ENCODE assay signal across 8 mouse cellular contexts in genomic region chr11:69045531-69046394, GRCm38 (mm10). TPM values are rescaled to one million over a fixed set of nuclear protein-coding genes. Genes with fewer than 3 reads are reported as not detected.
DNase-seq lines count a peak whose midpoint lies in the region; ATAC-seq and TF ChIP-seq lines count a peak whose summit lies in the region.

Gene Aurkb (plus strand): TSS chr11:69045647.

- peak; percentile 59 for ATAC-seq in intestine, embryonic 14.5 days (replicated peaks; ENCODE audit: low FRiP score, low TSS enrichment, low read depth)
- ATAC-seq in limb, embryonic 13.5 days (ENCODE audit: low FRiP score, low read depth): peak; percentile 78
- peak; percentile 75 for ATAC-seq in midbrain, embryonic 14.5 days (ENCODE audit: low FRiP score, low TSS enrichment)

- H3K9me3 ChIP-seq in intestine, embryonic 14.5 days (ENCODE audit: control insufficient read depth, low read length): no peaks in the 10 kb centered on the region
- no peaks in the 10 kb centered on the region for H3K9me3 ChIP-seq in limb, embryonic 13.5 days
- H3K9me3 ChIP-seq in midbrain, embryonic 14.5 days (ENCODE audit: control insufficient read depth, low read length): no peaks in the 10 kb centered on the region

- H3K36me3 ChIP-seq in intestine, embryonic 14.5 days (ENCODE audit: control insufficient read depth, insufficient read depth, low read length): peaks cover 35% of the 10 kb centered on the region
- H3K36me3 ChIP-seq in limb, embryonic 13.5 days: peaks cover 32% of the 10 kb centered on the region
- no peaks in the 10 kb centered on the region for H3K36me3 ChIP-seq in midbrain, embryonic 14.5 days (ENCODE audit: control insufficient read depth, insufficient read depth, low read length)
- no peaks in the 10 kb centered on the region for H3K36me3 ChIP-seq in spleen, adult 2 months (ENCODE audit: control insufficient read depth, insufficient read depth, low read length)

- peak within 1 kb of the TSS; percentile 91 for H3K27ac ChIP-seq in intestine, embryonic 14.5 days (ENCODE audit: low read depth)
- H3K27ac ChIP-seq in limb, embryonic 13.5 days: peak within 1 kb of the TSS; percentile 82
- no peak within 1 kb of the TSS for H3K27ac ChIP-seq in midbrain, embryonic 14.5 days (replicated peaks; ENCODE audit: low read depth, low read length)
- peak within 1 kb of the TSS; percentile 99 for H3K27ac ChIP-seq in spleen, adult 2 months (ENCODE audit: insufficient read depth, low read length)

- H3K4me3 ChIP-seq in intestine, embryonic 14.5 days (ENCODE audit: low read depth, low read length): peak within 1 kb of the TSS; percentile 94
- H3K4me3 ChIP-seq in limb, embryonic 13.5 days: peak within 1 kb of the TSS; percentile 84
- peak within 1 kb of the TSS; percentile 58 for H3K4me3 ChIP-seq in midbrain, embryonic 14.5 days (replicated peaks; ENCODE audit: low read depth, low read length)
- H3K4me3 ChIP-seq in spleen, adult 2 months (ENCODE audit: extremely low read depth, insufficient read depth, insufficient read length): peak within 1 kb of the TSS; percentile 81

- WGBS in intestine, embryonic 14.5 days: under 1% methylated on average over 54 of the region's 54 CpGs
- under 1% methylated on average over 54 of the region's 54 CpGs for WGBS in limb, embryonic 13.5 days
- WGBS in midbrain, embryonic 14.5 days: under 1% methylated on average over 54 of the region's 54 CpGs
- WGBS in spleen, adult 2 months: under 1% methylated on average over 54 of the region's 54 CpGs

- peak within 1 kb of the TSS; percentile 81 for H3K9ac ChIP-seq in intestine, embryonic 14.5 days (ENCODE audit: low read length)
- H3K9ac ChIP-seq in limb, embryonic 13.5 days: peak within 1 kb of the TSS; percentile 86
- peak within 1 kb of the TSS; percentile 20 for H3K9ac ChIP-seq in midbrain, embryonic 14.5 days (replicated peaks; ENCODE audit: low read length)

- DNase-seq in urinary bladder, adult 18-20 months (ENCODE audit: low spot score in 2 of 2): peak; percentile 65 to 70
- DNase-seq in urinary bladder, postnatal 10 days (ENCODE audit: low spot score): no peak
- DNase-seq in embryo, embryonic 10 days (ENCODE audit: low spot score): peak; percentile 95
- peak; percentile 75 for DNase-seq in gastrocnemius, postnatal 25 days
- peak; percentile 90 for DNase-seq in intestine, embryonic 14.5 days (ENCODE audit: low spot score)
- DNase-seq in midbrain, embryonic 14.5 days: peak; percentile 96
- DNase-seq in spleen, adult 2 months (ENCODE audit: low read depth in 1 of 2, low spot score in 2 of 2): peak; percentile 78 to 80

- H3K27me3 ChIP-seq in intestine, embryonic 14.5 days (replicated peaks; ENCODE audit: control insufficient read depth, insufficient read depth, low read length): no peaks in the 10 kb centered on the region
- no peaks in the 10 kb centered on the region for H3K27me3 ChIP-seq in limb, embryonic 13.5 days
- H3K27me3 ChIP-seq in midbrain, embryonic 14.5 days (ENCODE audit: control insufficient read depth, insufficient read depth, low read length): no peaks in the 10 kb centered on the region
- no peaks in the 10 kb centered on the region for H3K27me3 ChIP-seq in spleen, adult 2 months (ENCODE audit: control insufficient read depth, insufficient read depth, low read length)

- H3K4me1 ChIP-seq in intestine, embryonic 14.5 days (replicated peaks; ENCODE audit: control insufficient read depth, insufficient read depth, low read length): peaks cover 15% of the 10 kb centered on the region
- H3K4me1 ChIP-seq in limb, embryonic 13.5 days: peaks cover 32% of the 10 kb centered on the region
- peaks cover 6% of the 10 kb centered on the region; the same call in 1 of the 2 replicates for H3K4me1 ChIP-seq in midbrain, embryonic 14.5 days (ENCODE audit: control insufficient read depth, insufficient read depth, low read length)
- peaks cover 6% of the 10 kb centered on the region; the same call in 1 of the 2 replicates for H3K4me1 ChIP-seq in spleen, adult 2 months (ENCODE audit: control insufficient read depth, insufficient read depth, insufficient read length)

- TF ChIP-seq POLR2A in spleen, adult 2 months (IDR thresholded peaks at IDR 0.05; ENCODE audit: low read depth, low read length): no peak

- H3K4me2 ChIP-seq in intestine, embryonic 14.5 days (ENCODE audit: low read length): peak within 1 kb of the TSS; percentile 88
- peak within 1 kb of the TSS; percentile 93 for H3K4me2 ChIP-seq in limb, embryonic 13.5 days (replicated peaks)
- H3K4me2 ChIP-seq in midbrain, embryonic 14.5 days (ENCODE audit: low read length): peak within 1 kb of the TSS; percentile 98

- no peak for TF ChIP-seq CTCF in spleen, adult 2 months (IDR thresholded peaks at IDR 0.05; ENCODE audit: extremely low read depth, insufficient read depth, insufficient read length, insufficient replicate concordance)

RNA-seq across cellular contexts. Expression of gene Aurkb, which starts in this region (rescaled TPM):
- total RNA-seq in gastrocnemius, postnatal 25 days (2021): under 1 TPM; 0.54 to 0.88 TPM
- polyA plus RNA-seq in intestine, embryonic 14.5 days (2014; fragmentation: Nextera tagmentation; extraction: Ambion mirVana): 150 and 170 TPM in 2 replicates
- 140 and 141 TPM in 2 replicates for polyA plus RNA-seq in limb, embryonic 13.5 days (2015; fragmentation: Nextera tagmentation; extraction: Ambion mirVana)
- 14.6 and 29.6 TPM in 2 replicates for polyA plus RNA-seq in midbrain, embryonic 14.5 days (2014; fragmentation: Nextera tagmentation; extraction: Ambion mirVana)
- 41.4 and 42.9 TPM in 2 replicates for polyA plus RNA-seq in spleen, adult 2 months (2012; rRNA removed)

Comparison
In these comparisons a context has a peak if more than half of its experiments do, and no peak if none do; other contexts are left out.
1. Peak in DNase-seq in gastrocnemius, postnatal 25 days; RNA of the gene not detected or under 1 TPM.
2. H3K9ac ChIP-seq: peak in every context shown above with its lines; median percentile 86 in limb, embryonic 13.5 days; 81 in intestine, embryonic 14.5 days; 20 in midbrain, embryonic 14.5 days.